Mouse (Mus musculus) embryo, embryonic 10 days (tissue): ENCODE measurements at regions not wholly inside any gene's neighbourhood (a gene's known extent, or its start where the extent isn't known, plus 50 kb on each side); places are given as distances from the start of the nearest gene placed in this dataset.

Experiments used
- DNase-seq: peaks from one replicate; pipeline ENCODE4 v3.0.0-alpha.2; 2015; ENCODE audit warnings: low spot score

GRCm38 (mm10) chr8:34455376-34455775, 343.8 kb upstream of the Gm10131 start:
- DNase-seq = no peak

DNA sequence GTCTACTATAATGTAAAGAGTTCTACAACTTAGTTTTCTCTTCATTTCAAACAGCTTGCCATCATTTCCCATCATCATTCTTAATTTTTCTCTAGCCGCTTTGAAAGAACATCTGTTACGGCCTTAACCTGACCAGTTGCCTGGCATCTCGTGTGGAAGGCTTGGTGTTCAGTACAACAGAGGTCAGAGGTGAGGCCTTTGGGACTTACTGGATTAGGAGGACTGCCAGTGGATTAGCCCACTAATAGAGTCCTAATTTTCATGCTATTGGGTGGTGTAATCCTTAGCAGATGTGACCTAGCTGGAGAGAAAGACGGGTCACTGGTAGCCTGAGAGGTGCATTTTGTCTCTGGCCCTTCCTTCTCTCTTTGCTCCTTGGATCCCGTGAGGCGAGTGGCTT, 341.3 kb upstream of the Gm10131 start:
- no peak for DNase-seq

- DNase-seq = peak; percentile 58
Observed at GRCm38 (mm10) chr8:34451211-34452000, 339.9 kb upstream of the Gm10131 start.

DNA sequence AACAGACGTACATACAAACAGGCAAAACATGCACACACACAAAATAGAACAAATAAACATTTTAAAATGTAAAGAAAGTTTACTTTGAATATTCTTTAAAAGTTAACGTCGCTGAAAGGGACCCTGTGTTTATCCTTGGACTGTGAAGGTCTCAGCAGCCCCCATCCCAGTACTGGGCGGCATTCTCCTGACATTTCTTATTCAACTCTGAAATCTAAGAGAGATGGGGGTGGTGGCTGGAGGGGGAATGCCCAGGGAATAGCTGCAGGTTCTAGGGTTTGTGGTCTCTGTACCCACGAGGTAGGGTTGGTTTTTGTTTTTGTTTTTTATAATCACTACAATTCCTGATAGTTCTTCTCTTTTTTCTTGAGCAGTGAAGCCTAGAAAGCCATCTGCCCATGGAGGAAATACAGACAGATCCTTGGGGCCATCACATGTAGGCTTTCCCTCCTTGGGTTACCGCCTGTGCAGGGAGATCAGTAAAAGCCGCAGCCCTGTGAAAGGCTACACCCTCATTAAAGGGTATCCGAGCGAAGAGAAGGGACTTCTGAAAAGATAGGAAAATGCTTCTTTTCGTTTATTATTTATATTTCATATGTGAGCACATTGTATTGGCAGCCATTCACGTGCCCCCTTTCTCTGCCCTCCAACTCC, 338.0 kb upstream of the Gm10131 start:
- no peak for DNase-seq

DNA sequence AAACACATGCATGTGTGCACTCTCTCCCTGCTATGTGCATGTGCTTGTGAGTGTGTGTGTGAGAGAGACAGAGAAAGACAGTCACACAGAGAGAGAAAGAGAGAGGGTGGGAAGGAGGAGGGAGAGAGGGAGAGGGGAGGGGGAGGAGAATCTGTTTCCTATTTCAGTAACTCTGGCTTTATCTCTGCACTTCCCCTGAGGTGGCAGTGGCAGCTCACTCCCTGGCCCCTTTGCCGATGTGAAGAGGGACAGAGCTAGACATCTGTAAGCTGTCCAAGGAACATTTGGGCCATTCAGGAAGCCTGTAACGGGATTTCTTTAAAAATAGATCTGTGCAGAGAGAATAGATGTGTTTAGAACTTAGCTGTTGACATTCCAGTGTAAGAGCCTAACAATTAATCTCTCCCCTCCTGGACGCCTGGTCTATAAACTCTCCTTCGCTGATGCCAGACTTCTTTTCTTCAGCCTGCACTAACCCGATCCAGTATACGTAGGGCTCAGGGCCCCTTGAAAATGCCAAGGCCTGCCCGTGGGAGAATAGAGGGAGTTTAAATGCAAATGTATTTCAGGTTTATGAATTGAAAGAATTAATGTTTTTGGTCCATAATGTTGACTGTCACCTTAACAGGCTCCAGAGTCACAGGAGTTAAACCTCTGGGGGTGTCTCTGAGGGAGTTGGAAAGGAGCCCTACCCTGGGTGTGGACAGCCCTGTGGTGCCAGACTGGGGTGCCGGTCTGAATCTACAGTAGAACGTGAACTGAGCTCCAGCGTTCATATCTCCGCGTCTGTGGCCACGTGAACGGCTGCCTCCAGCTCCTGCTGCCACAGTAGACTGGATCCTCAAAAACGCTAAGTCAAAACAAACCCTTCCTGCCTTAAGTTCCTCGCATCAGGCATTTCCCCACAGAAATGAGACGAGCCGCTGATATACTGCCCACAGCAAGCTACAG, 336.6 kb upstream of the Gm10131 start:
- peak; percentile 49 for DNase-seq

GRCm38 (mm10) chr8:34442688-34443087, 331.2 kb upstream of the Gm10131 start:
- no peak for DNase-seq

DNA sequence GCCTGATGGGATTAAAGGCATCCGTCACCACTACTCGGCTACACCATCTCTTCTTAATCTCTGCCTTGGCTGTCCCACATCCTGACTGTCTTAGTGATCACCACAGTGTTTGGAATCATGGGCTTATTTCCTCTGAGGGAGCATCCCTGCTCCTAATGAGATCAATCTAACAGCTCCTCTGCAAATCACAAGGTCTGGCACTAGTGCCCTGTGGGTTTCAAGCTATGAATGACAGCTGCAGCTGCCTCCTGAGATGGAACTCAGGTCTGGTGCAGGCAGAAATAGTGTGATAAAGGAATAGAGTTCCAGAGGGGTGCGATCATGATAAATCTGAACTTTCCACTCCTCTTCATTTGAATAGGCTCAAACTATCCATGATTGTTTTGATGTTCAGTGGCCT, 330.2 kb upstream of the Gm10131 start:
- no peak for DNase-seq

- DNase-seq = no peak
Observed at GRCm38 (mm10) chr8:34440771-34441170, 329.2 kb upstream of the Gm10131 start.

DNA sequence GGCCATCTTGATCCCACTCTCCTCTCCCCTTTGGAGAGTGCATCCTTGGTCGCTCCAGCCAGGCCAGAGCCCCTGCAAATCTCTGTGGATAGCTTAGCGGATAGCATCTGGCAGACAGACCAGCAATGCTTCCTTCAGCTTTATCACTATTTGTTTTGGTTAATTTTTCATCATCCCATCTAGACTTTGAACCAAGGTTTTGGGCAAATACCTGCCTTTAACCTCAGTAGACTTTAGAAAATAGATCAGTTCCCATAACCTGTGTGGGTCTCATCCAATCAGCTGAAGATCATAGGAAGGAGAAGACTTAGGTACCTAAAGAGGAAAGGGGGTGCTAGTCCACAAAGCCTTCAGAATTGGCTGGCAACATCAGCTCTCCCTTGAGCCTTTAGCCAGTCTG, 327.2 kb upstream of the Gm10131 start:
- no peak for DNase-seq

GRCm38 (mm10) chr8:34431985-34432384, 320.4 kb upstream of the Gm10131 start:
- no peak for DNase-seq

DNA sequence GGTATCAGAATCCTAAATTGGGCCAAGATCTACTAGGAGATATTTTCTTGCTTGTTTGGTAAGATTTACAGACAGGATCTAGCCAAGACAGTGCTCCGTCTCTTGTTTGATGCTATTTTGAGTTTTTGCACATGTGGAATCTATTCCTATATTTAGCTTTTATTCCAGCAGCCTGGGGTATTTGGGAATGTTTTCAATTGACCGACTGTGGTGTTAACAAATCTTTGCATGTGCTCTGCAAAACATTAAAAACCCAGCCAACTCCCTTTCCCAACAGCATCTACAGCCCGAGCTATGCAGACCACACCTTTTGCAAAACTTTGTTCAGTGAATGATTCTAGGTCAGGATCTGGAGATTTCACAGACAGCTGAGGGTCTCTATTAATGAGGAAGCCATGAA, 317.7 kb upstream of the Gm10131 start:
- no peak for DNase-seq

GRCm38 (mm10) chr8:34401571-34401970, 290.0 kb upstream of the Gm10131 start:
- DNase-seq = no peak

- DNase-seq = peak; percentile 27
Observed at GRCm38 (mm10) chr8:34398914-34399813, 287.6 kb upstream of the Gm10131 start.

DNA sequence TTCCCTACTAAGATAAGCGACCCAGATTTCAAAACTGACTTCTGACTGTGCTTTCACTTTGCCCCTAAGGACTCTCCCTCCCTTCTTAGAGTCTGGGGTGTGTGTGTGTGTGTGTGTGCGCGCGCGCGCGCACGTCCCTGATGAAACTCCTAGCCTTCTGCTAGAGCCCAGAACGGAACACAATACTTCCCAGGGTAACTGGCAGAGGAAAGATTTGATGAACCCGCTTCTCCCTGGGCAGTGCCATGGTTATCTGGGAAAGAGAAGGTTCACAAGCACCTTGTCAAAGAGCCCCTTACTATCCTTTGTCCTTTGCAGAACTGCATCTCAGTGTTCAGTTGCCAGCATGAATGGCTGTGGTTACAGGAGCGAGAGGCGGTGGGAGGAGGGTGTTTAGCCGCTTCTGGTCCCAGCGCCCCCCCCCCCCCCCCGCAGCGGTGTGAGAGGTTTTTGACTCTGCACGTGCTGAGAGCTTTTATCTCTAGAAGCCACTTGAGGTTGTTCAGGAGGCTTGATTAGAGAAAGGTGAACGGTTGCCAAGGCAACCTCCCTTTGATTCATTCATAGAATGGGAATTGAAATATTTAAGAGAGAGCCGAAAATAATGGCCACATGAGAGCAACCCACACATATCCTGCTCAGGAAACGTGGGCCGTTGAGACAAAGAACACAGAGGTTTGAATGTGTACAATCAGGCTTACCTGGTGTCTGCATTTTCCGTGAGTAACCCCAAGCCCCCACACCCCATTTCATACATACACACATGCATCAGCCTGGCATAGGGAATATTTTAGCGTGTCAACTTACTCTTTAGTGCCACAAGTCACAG, 286.3 kb upstream of the Gm10131 start:
- no peak for DNase-seq

DNA sequence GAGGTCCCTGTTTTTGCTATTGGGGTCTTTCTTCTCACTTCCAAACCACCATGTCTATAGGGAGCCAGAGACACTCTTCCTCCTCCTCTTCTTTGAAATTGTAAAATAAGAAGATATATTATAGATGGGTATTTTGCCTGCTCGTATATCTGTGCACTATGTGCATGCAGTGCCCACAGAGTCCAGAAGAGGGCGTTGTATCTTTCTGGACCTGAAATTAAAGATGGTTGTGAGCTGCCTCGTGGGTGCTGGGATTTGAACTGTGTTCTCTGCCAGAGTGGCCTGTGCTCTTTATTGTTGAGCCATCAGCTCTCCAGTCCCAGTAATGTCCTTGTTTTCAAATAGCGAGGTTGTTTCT, 285.7 kb upstream of the Gm10131 start:
- no peak for DNase-seq

DNA sequence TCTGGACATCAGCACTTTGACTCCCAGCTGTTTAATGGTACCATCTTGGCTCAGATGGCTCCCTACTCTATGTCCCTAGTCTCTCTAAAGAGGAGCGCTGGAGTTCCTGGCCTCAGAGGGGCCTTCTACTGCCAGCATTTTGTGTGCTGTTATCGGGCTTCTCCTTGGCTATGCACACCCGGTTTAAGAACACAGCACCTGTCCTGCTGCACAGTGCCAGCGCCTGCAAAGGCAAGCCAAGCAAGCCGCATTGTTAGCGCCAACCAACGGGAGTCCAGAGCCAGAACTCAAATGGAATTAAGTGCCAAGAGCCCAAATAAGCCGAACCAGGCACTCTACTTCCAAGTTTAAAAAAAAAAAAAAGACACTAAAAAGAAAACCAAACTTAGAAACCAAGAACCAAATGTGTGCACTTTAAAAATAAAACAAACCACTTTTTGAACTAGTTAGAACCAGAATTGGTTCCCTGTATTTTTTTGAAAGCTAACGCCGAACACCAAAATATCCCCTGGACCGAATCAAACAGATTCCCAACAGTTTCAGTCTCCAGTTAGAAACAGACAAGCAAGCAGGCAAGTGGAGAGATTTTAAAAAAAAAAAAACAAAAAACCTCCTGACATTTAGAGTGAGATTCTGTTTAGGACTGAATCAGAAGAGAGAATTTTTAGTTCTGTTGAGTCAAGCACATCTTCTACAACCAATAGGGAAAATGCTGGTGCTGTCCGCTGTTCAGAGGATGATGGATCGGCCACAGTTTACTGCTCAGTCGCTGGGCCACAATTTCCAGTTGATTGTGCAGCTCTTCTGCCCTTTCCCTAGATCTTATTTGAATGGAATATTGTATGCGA, 281.7 kb upstream of the Gm10131 start:
- DNase-seq = no peak

DNA sequence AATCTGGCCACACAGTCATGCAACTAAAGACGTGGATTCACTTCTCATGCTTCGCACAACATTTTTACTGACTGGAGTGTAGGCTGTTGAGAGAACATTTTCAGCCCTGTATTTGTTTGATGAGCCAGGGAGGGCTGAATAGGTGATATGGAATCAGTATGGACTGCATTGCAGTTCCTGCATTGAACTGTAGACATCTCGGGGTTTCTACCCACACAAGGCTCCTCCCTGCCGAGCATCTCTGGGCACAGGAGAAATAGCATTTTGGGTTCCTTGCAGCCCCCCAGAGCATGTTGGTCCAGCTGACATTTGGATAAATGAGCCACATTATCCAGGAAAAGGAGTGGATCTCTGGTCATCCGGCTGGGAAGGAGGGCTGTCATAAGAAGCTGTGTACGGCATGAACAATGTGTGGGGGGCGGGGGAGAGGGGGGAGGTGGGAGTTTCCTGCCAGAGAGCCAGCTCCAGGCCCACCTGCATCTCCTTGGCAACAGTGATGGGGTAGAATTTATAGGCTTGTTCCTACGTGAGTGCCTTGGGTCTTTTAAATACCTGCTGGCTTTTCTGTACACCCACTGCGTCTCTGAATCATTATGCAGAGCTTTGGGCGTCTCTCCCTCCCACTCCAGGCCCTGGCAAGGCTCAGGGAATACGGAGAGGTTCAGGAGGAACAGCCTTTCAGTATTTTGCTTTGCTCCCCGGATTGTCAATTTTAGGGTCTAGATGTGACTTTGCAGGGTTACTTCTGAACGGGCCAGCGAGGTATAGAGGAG, 280.9 kb upstream of the Gm10131 start:
- DNase-seq = no peak

DNA sequence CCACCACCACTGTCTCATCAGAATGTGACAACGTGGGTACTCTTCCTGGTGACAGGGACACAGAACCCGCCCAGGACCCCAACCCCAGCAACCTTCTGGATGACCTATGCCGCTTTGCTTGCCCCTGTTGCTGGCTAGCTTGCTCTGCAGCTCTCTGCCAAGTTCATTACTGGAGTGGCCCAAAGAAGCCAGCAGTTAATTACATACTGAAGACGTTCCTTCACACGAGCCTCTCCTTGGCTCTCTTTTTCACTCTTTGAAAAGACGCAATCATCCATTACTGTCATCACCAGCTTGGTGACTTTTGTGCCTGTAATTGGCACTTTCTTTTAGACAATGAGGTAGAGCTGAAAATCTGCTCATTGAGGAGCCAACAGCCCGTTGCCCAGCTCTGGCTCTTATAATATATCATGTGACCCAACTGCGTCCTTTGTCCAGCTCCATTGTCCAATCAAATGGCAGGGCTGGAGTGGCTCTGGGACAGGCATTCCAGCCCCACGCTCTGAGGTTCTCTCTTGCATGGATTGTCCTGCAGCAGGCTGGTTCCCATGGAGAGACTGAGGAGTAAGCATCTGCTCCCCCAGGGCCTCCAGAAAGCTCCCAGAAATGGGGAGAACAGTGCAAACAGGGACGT, 274.4 kb upstream of the Gm10131 start:
- DNase-seq = peak; percentile 49
